Mouse (Mus musculus) lung, postnatal 25 days (tissue): ENCODE measurements around the gene Dzank1.

Experiments
- DNase-seq: peaks from one replicate; pipeline ENCODE4 v3.0.0; 2022; ENCODE audit warnings: low spot score

The Dzank1 gene

DNA sequence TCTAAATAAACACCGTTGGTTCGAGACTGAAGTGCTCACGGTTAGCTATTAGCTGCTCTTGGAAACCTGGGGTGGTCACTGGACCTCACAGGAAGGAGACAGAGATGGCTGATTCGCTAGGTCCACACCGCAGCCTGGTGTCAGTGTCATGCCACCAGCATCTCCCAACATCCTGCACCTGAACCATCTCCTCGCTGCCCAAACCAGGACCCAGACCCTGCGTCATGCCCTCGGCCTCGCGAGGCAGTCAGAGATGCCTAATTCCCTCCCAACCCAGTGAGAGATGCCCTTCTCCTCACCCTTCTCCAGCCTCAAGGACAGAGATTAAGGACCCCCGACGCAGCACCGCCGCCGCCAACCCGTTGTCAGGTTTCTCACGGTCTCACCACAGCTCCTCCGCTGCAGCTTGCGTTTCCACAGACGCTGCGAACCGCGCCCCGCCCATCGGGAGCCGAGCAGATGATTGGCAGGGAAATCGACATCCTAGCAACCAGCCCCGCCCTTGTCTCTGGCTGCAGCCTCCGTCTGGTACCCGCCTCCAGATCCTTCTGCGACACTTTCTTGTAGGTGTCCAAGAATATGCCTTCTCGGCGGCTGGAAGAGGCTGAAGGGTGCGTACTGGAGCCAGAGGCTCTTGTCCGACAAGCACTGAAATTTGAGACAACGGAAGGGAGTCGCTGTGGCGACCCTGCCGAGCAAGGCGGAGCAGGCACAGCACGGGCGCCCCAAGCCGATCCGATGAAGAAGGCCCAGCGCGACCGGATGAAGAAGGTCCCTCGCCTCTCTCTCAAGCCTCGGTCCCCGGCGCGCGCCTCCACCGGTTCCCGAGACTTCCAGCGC is at the start of gene Dzank1, which contains the start of gene Polr3f:
Gene Dzank1, minus strand, starts transcription at position 434 of the 840 bp plus-strand sequence.
Gene Polr3f, plus strand, starts transcription at position 738 of the 840 bp plus-strand sequence.
- peak; percentile 97 for DNase-seq

DNA sequence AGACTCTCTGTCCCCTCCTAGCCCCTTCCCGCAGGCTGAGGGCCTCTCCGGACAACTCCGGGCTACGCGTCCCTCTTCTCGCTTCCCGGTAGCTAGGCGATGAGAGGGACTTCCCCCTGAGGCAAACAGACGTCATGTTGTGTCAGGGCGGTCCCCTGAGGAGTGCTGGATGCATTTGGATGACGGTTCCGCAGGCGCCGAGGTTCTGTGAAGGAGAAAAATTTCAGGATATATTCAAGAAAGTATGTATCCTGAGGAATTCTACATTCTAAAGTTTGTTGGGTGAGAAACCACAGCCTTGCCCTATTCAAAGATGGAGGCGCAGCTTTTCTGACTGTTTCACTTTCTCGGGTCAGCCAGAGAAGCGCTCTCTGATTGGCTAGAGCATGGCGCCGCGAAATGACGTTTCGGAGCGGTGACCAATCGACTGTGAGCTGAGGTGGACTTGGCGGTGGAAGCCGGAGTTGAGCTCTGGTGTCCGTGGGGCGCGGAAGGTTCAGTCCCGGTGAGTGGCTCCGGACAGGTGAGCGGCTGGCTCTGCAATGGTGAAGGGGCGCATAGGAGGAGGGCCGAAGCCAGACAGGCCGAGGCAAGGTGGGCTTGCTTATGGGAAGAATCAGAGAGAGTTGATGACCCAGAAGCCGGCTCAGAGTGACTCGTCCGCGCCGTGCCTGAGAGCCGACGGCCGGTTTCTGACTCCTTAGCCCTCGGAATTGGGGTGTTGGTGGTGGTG is 28.8 kb upstream of the Dzank1 start, which contains the start of gene Sec23b:
Gene Sec23b, plus strand, starts transcription at position 410 of the 733 bp plus-strand sequence.
- peak; percentile 98 for DNase-seq

DNA sequence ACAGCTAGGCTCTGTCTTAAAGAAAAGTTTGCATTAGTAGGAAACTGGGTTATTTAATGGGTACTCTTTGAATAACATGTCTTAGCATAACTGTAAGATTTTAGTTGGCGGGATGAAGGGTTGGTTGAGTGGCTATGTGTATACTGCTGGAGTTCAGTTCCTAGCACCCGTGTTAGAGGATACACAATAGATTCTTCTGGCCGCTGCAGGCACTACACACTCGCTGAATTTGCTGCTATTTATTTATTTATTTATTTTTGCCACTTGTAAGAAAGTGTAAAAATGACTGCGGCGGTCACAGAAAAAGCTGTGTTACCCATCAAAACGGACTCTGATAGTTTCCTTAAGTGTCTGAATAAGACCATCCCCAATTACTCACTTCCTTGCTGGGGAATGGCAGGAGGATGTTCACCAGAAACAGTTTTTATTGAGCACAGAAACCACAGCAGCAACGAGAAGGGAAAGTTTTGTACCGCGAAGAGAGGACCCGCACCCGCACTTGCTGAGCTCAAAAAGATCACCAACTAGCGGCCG is 28.1 kb upstream of the Dzank1 start:
- DNase-seq: peak; percentile 4

DNA sequence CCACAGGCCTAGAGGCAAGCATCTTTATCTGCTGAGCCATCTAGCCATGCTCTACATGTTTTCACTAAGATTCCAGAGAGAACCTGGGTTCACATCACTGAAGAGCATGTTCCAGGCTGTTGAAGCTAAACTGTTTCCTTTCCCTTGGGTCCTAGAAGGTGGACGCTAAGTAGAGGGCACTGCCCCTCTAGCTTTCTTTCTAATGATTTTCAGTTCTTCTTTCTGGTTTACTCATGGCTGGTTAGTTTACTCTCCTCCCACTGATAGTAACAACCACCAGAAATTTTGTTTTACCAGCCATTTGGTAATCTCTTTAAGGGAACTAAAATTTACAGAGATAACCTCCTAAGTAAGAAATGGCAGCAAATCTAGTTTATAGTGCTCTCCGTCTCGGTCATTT is 26.7 kb upstream of the Dzank1 start:
- DNase-seq: no peak

DNA sequence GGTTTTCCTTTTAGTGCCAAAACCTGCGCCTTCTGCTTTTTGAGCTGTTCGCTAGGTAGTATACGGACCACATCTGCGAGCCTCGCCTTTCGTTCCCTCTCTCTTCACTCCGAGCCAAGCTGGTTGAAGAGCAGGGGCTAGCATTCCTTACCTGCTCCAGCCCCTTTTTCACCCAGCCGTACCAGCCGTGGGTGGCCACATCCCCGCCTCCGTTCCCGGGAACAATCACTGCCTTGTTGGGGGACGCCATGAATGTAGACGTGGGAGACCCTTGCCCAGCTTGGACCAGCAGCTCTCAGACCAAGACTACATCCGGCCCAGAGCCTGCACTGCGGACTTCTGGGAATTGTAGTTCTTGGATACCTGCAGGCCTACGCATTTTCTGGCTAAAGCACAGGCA is 23.3 kb upstream of the Dzank1 start, which contains the start of gene Rbbp9:
Gene Rbbp9, minus strand, starts transcription at position 341 of the 400 bp plus-strand sequence.
- DNase-seq: peak; percentile 57

DNA sequence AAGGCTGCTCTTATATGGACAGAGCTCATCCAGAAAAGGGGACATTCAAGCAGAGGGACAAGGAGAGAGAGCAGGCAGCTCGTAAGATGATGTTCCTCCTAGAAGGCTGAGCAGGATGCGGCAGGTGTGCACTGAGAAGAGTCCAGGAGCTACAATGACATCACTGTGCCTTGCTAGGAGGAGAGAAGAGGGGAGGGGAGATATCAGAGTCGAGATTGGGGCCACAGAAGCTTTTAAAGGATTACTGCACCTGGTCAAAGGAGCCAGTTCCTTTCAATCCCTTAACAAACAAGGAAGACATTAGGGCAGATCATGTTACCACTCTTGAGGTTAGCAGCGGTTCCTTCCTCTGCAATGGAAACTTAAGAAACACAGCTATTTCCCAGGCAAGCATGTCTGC is 20.3 kb upstream of the Dzank1 start:
- DNase-seq: no peak

DNA sequence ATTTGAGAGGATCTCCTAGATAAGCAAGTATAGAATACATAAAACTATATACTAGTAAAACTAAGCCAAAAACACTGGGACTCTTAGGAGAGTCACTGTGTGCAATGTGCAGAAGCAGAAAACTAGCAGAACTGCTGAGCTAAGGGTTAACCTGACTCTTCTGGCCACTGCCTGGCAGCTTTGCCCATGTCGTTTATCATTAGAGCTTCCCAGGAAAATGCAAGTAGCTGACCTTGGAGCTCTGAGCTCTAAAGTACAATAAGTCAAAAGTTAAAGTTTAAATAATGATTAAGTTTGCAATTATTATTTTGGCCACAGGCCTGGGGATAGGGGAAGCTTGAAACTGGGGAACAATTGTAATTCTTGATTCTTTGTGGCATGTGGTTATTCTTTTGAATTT is 18.3 kb upstream of the Dzank1 start:
- no peak for DNase-seq

DNA sequence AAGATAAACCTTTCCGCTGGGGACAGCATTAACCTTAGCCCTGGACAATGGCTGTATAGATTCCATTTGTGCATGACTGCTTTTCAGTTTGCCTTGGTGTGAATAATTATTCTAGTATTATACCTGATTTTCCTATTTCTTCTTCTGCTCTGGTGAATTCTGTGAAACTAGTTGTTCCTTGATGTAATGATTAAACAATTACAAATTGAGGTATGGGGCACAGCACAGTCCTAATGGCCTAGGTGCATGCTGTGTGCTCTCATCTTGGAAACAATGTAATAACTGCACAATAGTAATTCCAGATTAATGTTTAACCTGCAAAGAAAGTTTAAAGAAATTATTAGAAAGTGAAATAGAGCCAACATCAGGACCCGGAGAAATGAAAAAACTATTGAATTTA is 17.8 kb upstream of the Dzank1 start:
- DNase-seq: no peak

DNA sequence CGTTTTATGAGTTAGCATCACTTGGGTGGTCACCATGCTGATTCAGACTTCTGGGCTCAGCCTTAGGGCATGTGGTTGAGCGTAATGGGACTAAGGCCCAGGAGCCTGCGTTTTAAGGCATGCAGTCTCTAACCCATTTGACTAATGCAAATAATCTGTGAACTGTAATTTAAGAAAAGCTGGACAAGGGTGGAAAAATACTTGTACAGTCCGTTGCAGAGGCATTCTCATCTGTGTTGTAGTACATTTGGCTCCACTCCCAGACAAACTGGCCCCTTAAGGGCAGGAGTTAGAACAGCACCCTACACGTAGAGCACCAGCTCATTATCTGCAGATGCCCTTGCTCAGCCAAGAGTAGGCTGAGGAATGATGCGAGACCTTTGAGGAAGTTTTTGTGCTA is 17.4 kb upstream of the Dzank1 start:
- peak; percentile 12 for DNase-seq

DNA sequence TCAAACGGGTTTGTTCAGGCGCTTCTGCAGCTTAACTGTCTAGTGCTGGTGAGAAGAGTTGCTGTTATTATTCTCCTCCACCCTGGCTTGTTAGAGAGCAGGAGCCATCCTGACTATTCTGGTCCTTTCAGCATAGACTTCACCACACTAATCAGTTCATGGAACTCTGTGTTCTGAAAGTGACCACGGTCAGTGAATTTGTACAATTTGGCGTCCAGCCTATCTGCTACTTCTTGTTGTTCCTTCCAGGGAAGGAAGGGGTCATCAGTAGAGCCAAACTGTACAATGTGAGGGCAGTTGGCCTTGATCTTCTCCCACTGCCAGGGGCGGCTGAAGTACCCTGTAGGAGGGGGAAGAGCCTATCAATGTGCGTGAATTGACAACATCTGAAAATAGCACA is 16.5 kb upstream of the Dzank1 start:
- no peak for DNase-seq

DNA sequence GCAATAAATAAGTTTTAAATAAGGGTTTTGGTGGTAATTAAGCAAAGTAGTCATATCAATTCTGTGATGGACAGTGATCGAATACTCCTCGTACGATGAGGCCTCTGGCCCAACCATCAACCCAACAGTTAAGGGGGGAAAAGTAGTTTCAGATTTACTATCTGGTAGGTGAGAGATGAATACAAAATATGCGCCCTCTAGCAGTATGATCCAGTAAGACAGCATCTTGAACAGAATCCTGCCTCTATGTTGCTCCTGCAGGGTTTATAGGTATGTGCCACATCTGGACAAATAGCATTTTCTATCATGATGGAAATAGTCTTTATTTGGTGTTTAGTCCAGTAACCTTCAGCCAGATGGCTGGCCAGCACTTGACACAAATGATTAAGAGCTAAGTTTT is 14.0 kb upstream of the Dzank1 start:
- no peak for DNase-seq

DNA sequence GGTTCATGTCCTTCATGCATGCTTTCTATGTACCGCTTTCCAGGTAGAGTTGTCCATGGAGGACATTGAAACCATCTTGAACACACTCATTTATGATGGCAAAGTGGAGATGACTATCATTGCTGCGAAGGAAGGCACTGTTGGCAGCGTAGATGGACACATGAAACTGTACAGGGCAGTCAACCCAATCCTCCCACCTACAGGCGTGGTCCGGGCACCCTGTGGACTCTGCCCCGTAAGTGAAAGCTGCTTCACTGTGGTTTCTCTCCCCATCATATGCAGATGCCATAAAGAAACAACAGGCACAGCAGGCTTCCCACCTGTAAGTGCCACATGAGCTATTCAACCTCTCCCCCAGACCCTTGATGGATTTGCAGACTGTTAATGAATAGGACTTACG is 9.9 kb upstream of the Dzank1 start:
- DNase-seq: no peak

DNA sequence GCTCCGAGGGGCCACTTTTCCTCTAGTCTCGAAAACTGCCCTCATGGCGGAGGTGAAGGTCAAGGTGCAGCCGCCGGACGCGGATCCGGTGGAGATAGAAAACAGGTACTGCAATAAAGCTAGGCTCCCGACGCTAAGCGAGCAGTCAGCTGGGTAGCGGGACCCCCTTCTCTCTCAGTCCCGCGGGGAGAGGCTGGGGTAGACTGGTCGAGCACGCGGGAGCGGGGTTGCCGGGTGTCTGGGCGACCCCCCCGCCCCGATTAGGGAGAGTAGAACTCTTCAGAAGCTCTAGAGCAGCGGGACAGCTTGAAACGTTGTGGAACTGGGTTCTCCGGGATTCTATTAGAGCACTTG is 584 bp upstream of the Dzank1 start:
- DNase-seq: no peak

DNA sequence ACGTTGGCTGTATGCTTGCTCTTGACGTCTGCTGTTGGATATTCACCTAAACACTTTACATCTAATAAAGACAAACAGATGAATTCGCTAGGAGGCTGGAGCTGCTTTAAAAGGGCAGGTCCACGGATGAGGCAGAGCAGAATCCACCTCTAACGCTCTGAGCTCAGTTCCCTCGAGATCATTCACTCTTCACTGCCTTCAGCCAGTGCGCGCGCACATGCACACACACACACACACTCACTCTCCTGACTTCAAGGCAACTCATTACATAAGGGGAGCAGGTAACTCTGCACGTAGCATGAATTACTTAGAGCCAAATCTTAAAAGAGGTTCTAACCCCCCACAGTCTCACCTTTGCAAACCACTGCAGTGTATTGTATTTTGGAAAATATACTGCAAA is 1.4 kb downstream of the Dzank1 start:
- no peak for DNase-seq

DNA sequence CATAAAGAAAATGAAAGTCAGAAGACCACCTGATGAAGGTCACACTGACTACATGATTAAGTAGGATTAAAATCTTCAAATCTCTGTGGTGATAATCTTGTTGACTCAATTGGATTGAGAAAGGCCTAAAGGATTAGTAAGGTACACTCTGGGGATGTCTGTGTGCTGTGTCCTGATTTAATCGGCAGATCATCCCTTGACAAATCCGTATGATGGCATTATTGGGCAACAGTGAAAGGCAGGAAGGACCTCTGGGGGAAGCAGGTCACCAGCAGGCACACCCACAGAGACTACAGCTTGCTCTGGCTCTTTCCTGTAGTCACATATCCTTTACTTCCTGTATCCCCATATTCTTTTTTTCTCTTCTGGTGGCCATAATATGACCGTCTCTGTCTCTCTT is 7.4 kb downstream of the Dzank1 start:
- DNase-seq: no peak

DNA sequence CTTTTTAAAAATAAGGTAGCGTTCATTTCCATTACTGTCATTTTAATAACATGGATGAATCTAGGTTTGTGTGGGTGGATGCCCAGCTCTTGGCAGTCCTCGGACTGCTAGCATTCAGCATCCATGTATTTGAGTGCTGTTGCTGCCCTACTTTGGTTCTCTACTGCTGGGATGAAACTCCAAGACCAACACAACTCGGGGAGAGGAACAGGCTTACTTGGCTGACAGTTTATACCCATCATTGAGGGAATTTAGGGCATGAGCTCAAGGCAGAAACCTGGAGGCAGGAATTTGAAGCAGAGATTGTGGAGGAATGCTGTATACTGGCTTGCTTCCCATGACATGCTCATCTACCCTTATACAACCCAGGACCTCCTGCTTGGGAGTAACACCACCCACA is 12.6 kb downstream of the Dzank1 start:
- DNase-seq: no peak

DNA sequence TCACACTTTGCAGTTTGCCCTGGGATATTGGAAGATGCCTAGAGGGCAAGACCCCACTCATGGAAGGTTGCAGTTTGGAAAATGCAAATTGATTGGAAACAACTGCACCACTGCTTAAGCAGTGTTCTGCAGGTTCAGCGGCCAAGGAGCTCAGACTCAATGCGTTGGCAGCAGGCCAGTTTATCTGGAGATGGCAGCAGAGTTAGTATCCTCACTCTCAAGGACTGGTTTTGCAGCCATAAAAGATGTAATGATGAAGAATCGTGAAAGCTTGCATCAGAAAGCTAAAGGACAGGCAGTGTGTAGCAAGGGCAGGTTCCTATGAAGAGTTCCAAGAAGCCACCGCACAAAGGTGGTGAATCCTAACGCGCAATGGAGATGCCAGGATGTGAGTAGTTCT is 25.1 kb downstream of the Dzank1 start:
- DNase-seq: no peak

DNA sequence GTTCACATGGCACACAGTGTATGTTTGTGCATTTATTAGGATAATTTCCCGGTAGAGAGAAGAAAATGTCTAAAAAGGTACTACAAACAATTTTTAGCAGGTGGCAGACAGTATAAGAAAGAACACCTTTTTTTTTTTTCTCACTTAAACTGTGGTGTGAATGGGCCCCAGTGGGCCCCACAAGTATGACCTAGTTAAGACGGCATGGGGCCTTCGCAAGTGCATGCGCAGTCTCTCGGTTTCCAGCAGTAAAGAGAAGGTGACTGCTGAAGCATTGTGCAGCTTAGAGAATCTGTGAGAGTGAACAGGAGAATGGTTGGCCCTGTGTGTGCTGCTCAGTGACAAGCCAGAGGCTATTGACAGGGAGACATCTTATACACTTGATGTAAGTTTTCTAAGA is 37.9 kb downstream of the Dzank1 start:
- no peak for DNase-seq

DNA sequence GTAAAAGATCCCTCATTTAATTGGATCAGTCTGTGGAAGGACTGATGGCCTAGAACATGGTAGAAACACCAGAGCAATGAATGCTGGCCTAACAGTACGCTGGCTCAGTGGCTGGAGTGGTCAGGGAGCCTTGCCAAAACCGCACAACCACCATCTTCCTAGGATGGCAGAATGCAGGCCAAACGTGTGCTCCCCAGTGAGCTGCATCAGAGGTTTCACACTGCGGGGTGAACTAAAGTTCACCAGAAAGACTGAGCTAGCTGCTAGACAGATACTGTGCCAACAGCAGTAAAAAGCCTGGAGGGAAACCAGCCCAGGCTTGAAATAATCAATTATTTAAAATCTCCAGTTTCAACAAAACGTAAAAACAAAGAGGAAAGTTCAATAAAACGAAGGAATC is 39.7 kb downstream of the Dzank1 start:
- no peak for DNase-seq

DNA sequence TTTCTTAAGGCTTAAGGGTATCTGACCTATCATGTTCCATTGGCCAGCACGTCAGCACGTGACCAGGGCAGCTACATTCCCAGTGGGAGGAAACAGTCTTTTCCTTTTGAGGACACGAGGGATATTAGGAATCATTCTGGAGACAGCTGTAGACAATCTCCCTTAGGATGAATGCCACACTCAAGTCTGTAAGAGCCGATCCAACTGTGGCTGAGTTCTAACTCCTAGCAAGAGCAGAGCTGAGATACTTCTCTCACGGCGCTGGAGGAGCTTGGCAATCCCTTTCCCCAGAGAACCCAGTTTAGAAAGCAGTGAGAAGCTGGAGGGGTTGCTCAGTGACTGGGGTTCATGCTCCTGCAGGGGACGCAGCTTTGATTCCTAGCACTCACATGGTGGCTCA is 41.8 kb downstream of the Dzank1 start:
- no peak for DNase-seq

DNA sequence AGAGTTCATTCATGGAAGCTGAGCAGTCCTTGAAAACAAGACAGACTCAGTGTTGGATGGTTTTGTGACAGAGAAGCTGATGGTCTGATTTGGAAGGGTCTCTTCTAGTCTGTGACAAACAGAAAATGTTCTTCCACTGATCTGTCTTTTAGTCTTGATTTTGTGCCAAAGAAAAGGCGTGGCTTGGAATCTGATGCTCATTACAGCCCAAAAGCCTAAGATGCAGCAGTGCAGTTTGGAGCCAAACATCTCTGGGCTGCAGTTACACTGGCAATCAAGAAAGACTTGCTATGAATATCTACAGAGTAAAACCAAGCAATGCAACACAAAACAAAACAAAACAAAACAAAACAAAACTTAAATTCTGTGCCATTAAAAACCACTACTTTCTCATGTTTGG is 43.1 kb downstream of the Dzank1 start:
- no peak for DNase-seq

DNA sequence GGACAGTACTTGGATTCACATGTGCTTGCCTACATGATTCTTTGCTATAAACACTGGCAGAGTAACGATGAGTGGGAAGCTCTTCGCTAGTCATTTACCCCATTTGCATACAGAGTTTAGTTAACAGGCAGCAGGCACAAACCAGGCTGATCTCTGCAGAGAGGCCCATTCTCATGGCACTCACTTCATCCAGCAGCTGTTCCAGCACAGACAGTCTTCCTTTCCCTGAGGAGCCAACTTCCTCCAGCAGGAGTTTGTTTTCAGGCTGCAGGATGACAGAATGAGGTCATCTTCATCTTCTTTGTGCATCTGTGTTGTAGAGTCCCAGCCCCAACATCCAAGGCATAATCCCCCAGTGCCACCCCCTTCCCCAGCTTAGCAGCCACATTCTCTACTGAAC is 47.8 kb downstream of the Dzank1 start:
- no peak for DNase-seq

DNA sequence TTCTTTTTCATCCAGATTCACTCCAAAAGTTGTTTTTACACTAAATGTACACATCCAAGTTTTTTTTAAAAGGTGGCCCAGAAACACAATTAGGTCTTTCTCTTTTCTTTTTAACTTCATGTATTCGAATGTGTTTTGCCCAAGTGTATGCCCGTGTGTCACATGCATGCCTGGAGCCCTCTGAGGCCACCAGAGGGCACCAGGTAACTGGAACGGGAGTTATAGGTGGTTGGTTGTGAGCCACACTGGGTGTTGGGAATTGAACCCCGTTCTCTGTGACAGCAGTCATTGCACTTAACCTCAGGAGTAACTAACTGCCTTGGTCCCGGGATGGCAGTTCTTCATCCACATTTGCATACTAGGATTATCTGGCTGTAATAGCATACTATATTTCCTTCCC is 60.0 kb downstream of the Dzank1 start:
- DNase-seq: no peak
